Mouse (Mus musculus): Measurements from ENCODE around the gene Nfasc. TPM values are rescaled to one million over a fixed set of nuclear protein-coding genes. Genes with fewer than 3 reads are reported as not detected.

The Nfasc gene
- polyA plus RNA-seq, 1 experiment from 2014 or later = 0.14 TPM

DNA sequence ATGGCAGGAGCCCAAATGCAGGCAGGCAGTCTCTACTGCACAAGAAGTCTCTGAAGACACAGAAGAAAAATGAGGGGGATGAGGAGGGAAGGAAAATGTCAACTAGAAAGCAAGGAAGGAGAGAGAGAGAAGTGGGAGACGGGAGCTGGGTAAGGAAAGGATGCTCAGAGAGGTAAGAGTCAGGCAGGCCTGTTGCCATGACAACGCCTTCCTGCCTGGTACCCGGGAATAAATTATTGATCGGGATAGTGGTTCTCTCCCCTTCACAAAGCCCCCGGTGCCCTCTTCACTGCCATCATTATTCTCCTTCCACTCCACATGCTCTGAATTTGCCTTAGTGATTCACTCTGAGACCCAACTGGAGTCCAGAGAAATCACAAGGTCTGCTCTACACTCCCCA, 23.4 kb downstream of the Nfasc start:
- Histone ChIP-seq H3K27ac (ENCODE audit: low read depth, low read length) (no peak overlapping the region), H3K36me3 (ENCODE audit: control insufficient read depth, insufficient read depth, low read length) (no peaks in the 10 kb centered on the region), H3K27me3 (replicated peaks; ENCODE audit: control insufficient read depth, insufficient read depth, low read length) (no peaks in the 10 kb centered on the region), H3K4me2 (no peak overlapping the region), H3K4me3 (ENCODE audit: low read depth, low read length) (no peak overlapping the region), H3K9me3 (ENCODE audit: control insufficient read depth, low read length) (no peaks in the 10 kb centered on the region), H3K9ac (ENCODE audit: low read depth, low read length) (no peak overlapping the region), H3K4me1 (replicated peaks; ENCODE audit: control insufficient read depth, insufficient read depth, low read length) (no peaks in the 10 kb centered on the region)
- WGBS = 69% methylated on average over 5 of the region's 5 CpGs
- DNase-seq (ENCODE audit: low spot score) = no peak
- ATAC-seq (replicated peaks; ENCODE audit: low FRiP score) = no peak

DNA sequence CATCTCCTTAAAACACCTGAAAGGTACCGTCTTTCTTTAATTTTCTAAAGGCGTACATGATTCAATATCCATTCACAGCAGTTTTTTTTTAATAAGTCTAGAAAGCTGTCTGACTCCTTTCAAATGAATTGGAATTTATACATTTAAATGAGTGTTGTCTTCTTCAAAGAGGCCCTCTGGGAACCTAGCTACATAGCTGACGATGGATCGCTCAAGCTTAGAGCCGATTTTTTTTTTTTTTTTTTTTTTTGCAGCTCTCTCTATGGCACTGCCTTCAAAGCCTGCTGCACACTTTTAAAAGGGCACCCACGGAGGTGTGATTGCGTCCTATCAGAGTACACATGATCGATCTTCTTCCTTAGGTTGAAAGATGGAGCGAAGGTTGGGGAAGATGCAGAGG, 26.6 kb downstream of the Nfasc start:
- 82% methylated on average over 9 of the region's 9 CpGs for WGBS

DNA sequence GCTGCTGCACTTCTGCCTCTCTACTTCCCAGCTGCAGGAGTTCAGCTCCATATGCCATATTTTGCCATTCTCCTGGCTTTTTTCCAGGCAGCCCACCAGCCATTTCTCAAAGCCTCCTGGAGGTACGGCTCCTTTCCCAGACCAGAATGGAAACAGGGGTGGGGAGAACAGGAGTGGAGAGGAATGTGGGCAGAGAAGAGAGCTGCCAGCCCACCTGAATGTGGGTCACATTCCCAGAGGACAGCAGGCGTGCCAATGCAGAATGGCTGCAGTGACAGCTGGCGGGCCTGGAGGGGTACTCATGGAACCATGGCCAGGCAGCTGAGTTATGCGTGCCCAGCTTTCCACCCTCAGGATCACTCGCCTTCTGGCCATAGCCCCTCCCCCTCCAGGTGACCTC, 32.2 kb downstream of the Nfasc start:
- 76% methylated on average over 5 of the region's 5 CpGs for WGBS

More for the DNA sequence above, 26.6 kb downstream of the Nfasc start:
- H3K4me1 ChIP-seq (replicated peaks; ENCODE audit: control insufficient read depth, insufficient read depth, low read length) = no peaks in the 10 kb centered on the region
- no peaks in the 10 kb centered on the region for H3K9me3 ChIP-seq (ENCODE audit: control insufficient read depth, low read length)
- no peak overlapping the region for H3K27ac ChIP-seq (ENCODE audit: low read depth, low read length)
- DNase-seq (ENCODE audit: low spot score) = no peak
- ATAC-seq (replicated peaks; ENCODE audit: low FRiP score) = no peak
- no peaks in the 10 kb centered on the region for H3K27me3 ChIP-seq (replicated peaks; ENCODE audit: control insufficient read depth, insufficient read depth, low read length)
- no peaks in the 10 kb centered on the region for H3K36me3 ChIP-seq (ENCODE audit: control insufficient read depth, insufficient read depth, low read length)
- no peak overlapping the region for H3K4me3 ChIP-seq (ENCODE audit: low read depth, low read length)
- no peak overlapping the region for H3K4me2 ChIP-seq
- no peak overlapping the region for H3K9ac ChIP-seq (ENCODE audit: low read depth, low read length)

DNA sequence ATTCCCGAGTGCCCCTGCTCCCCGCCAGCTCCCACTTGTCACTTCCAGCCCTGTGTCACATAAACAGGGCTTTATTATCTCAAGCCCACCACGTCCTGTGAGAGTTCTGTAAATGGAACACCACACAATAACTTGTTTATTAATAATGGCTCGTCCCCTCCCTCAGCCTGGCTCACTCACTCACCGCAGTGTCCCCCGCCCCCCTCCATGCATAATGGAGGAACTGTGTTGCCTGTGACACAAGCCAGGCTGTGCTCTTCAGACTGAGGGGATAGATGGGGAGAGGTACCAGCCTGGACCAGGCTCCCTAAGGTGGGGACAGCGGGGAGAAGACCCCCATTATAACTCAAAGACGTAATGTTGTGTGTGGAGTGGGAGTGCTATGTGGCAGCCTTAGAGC, 34.3 kb downstream of the Nfasc start:
- DNase-seq (ENCODE audit: low spot score) = no peak
- no peaks in the 10 kb centered on the region for H3K4me1 ChIP-seq (replicated peaks; ENCODE audit: control insufficient read depth, insufficient read depth, low read length)
- peaks cover 8% of the 10 kb centered on the region for H3K27me3 ChIP-seq (replicated peaks; ENCODE audit: control insufficient read depth, insufficient read depth, low read length)
- no peak overlapping the region for H3K9ac ChIP-seq (ENCODE audit: low read depth, low read length)
- no peak overlapping the region for H3K27ac ChIP-seq (ENCODE audit: low read depth, low read length)
- ATAC-seq (replicated peaks; ENCODE audit: low FRiP score) = no peak
- H3K9me3 ChIP-seq (ENCODE audit: control insufficient read depth, low read length) = no peaks in the 10 kb centered on the region
- H3K4me2 ChIP-seq = no peak overlapping the region
- no peak overlapping the region for H3K4me3 ChIP-seq (ENCODE audit: low read depth, low read length)
- WGBS = 58% methylated on average over 8 of the region's 8 CpGs
- no peaks in the 10 kb centered on the region for H3K36me3 ChIP-seq (ENCODE audit: control insufficient read depth, insufficient read depth, low read length)

More for the DNA sequence above, 32.2 kb downstream of the Nfasc start:
- ATAC-seq (replicated peaks; ENCODE audit: low FRiP score) (no peak), DNase-seq (ENCODE audit: low spot score) (no peak)
- no peaks in the 10 kb centered on the region for H3K9me3 ChIP-seq (ENCODE audit: control insufficient read depth, low read length)
- H3K4me1 ChIP-seq (replicated peaks; ENCODE audit: control insufficient read depth, insufficient read depth, low read length) = no peaks in the 10 kb centered on the region
- H3K4me3 ChIP-seq (ENCODE audit: low read depth, low read length) = no peak overlapping the region
- H3K27ac ChIP-seq (ENCODE audit: low read depth, low read length) = no peak overlapping the region
- H3K9ac ChIP-seq (ENCODE audit: low read depth, low read length) = no peak overlapping the region
- H3K36me3 ChIP-seq (ENCODE audit: control insufficient read depth, insufficient read depth, low read length) = no peaks in the 10 kb centered on the region
- no peak overlapping the region for H3K4me2 ChIP-seq
- H3K27me3 ChIP-seq (replicated peaks; ENCODE audit: control insufficient read depth, insufficient read depth, low read length) = peaks cover 3% of the 10 kb centered on the region

DNA sequence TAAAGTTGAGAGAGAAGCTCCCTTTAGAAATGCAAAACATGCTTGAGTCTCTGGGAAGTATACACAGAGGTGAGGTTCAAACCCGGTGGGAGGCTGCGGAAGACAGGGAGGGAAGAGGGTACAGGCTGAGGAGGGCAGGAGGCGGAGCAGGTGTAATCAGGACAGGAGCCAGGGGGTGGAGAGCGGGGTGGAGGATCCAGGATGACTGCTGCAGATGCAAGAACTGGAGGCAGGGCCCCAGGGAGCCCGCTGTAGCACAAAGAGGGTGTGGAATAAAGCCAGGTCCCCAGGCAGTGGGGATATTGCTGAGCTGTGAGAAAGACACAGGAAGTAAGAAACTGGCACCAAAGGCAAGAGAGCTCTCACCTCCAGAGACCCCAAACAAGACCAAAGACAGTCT, 38.1 kb downstream of the Nfasc start:
- H3K36me3 ChIP-seq (ENCODE audit: control insufficient read depth, insufficient read depth, low read length) = no peaks in the 10 kb centered on the region
- no peak overlapping the region for H3K4me2 ChIP-seq
- H3K9ac ChIP-seq (ENCODE audit: low read depth, low read length) = no peak overlapping the region
- H3K4me3 ChIP-seq (ENCODE audit: low read depth, low read length) = no peak overlapping the region
- peaks cover 8% of the 10 kb centered on the region for H3K27me3 ChIP-seq (replicated peaks; ENCODE audit: control insufficient read depth, insufficient read depth, low read length)
- H3K9me3 ChIP-seq (ENCODE audit: control insufficient read depth, low read length) = no peaks in the 10 kb centered on the region
- ATAC-seq (replicated peaks; ENCODE audit: low FRiP score) = no peak
- 21% methylated on average over 5 of the region's 5 CpGs for WGBS
- H3K4me1 ChIP-seq (replicated peaks; ENCODE audit: control insufficient read depth, insufficient read depth, low read length) = no peaks in the 10 kb centered on the region
- DNase-seq (ENCODE audit: low spot score) = no peak
- H3K27ac ChIP-seq (ENCODE audit: low read depth, low read length) = no peak overlapping the region

DNA sequence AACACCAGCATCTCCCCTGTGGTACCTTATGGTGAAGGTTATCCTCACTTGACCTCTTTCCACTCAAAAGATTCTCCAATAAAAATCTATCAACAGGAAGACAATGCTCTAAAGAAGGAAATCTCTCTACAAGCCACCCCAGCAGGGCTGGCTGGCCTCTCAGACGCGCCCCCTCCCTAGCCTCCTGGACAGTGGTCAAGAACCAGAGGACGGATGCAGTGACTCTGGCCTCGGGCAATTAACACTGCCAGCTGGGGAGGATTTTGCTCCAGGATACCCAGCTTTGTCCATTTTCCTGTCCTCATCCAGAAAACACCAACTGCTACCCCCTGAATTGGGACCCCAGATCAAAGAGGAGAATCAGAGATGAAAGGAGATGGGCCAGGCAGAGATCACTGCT, 44.7 kb downstream of the Nfasc start:
- H3K27me3 ChIP-seq (replicated peaks; ENCODE audit: control insufficient read depth, insufficient read depth, low read length) = no peaks in the 10 kb centered on the region; the same call in 1 of the 2 replicates
- H3K4me1 ChIP-seq (replicated peaks; ENCODE audit: control insufficient read depth, insufficient read depth, low read length) = no peaks in the 10 kb centered on the region
- no peak overlapping the region for H3K4me2 ChIP-seq
- DNase-seq (ENCODE audit: low spot score) = no peak
- no peak overlapping the region for H3K4me3 ChIP-seq (ENCODE audit: low read depth, low read length)
- no peaks in the 10 kb centered on the region for H3K36me3 ChIP-seq (ENCODE audit: control insufficient read depth, insufficient read depth, low read length)
- WGBS = 70% methylated on average over 4 of the region's 4 CpGs
- no peaks in the 10 kb centered on the region for H3K9me3 ChIP-seq (ENCODE audit: control insufficient read depth, low read length)
- H3K9ac ChIP-seq (ENCODE audit: low read depth, low read length) = no peak overlapping the region
- H3K27ac ChIP-seq (ENCODE audit: low read depth, low read length) = no peak overlapping the region
- no peak for ATAC-seq (replicated peaks; ENCODE audit: low FRiP score)

DNA sequence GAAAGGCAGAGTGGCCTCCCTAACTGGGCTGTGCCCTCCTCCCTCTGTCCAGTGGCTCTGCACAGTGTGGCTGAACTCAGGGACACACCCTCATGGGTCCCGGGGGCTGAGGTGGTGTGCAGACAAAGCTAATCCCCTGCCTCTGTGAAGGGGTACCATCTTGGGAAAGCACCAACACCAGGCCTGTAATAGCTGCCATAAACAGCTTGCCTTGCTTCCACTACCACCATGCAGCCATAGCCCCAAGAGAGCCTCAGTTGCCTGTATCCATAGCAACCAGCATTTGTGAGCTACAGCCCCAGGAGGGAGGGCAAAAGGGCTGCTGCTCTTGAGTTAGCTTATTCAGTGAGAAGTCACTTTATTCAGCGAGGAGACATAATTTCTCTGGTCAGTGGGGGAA, 45.4 kb downstream of the Nfasc start:
- H3K9ac ChIP-seq (ENCODE audit: low read depth, low read length) = no peak overlapping the region
- WGBS = 43% methylated on average over 2 of the region's 2 CpGs
- H3K27ac ChIP-seq (ENCODE audit: low read depth, low read length) = no peak overlapping the region
- no peaks in the 10 kb centered on the region for H3K9me3 ChIP-seq (ENCODE audit: control insufficient read depth, low read length)
- no peaks in the 10 kb centered on the region for H3K4me1 ChIP-seq (replicated peaks; ENCODE audit: control insufficient read depth, insufficient read depth, low read length)
- H3K4me2 ChIP-seq = no peak overlapping the region
- DNase-seq (ENCODE audit: low spot score) (no peak), ATAC-seq (replicated peaks; ENCODE audit: low FRiP score) (no peak)
- no peaks in the 10 kb centered on the region; the same call in 1 of the 2 replicates for H3K27me3 ChIP-seq (replicated peaks; ENCODE audit: control insufficient read depth, insufficient read depth, low read length)
- H3K36me3 ChIP-seq (ENCODE audit: control insufficient read depth, insufficient read depth, low read length) = no peaks in the 10 kb centered on the region
- H3K4me3 ChIP-seq (ENCODE audit: low read depth, low read length) = no peak overlapping the region

DNA sequence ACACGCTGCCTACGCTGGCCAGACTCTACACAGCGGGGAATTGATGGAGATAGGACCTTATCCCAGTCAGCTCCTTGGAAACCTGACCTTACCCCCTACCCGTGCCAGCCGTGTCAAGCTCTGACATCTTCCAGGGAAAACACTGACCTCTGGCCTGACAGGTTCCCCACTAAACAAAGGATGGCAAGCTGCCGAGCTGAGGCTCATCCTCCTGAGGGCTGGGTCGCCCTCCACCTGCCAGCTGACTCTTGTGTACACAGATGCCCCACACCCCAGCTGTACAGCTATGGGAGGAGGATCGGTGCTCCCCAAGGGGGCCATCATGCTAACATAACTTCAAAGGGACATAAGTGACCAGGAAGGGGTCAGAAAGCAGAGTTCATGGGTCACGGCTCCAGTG, 47.6 kb downstream of the Nfasc start:
- DNase-seq (ENCODE audit: low spot score) = no peak

DNA sequence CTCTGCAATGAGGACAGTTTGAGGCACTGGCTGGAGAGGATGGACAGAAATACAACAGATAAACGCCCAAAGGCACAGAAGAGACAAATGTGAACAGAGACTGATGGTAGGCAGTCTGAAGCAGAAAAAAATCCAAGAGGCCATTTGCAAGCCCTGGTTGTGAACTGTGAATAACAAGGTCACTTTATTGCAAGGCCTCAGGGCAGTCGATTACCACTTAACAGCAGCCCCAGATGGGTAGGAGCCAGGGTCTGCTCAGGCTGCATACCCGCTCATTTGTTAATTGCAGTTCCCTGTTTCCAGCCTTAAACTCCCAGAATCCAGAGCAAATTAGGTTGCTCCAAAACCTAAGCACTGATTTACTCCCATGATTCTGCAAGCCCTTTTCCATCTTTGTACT, 52.4 kb downstream of the Nfasc start:
- Histone ChIP-seq H3K27ac (ENCODE audit: low read depth, low read length) (no peak overlapping the region), H3K9me3 (ENCODE audit: control insufficient read depth, low read length) (no peaks in the 10 kb centered on the region), H3K4me1 (replicated peaks; ENCODE audit: control insufficient read depth, insufficient read depth, low read length) (no peaks in the 10 kb centered on the region), H3K36me3 (ENCODE audit: control insufficient read depth, insufficient read depth, low read length) (no peaks in the 10 kb centered on the region), H3K27me3 (replicated peaks; ENCODE audit: control insufficient read depth, insufficient read depth, low read length) (no peaks in the 10 kb centered on the region; the same call in none of the 2 replicates), H3K9ac (ENCODE audit: low read depth, low read length) (no peak overlapping the region), H3K4me2 (no peak overlapping the region), H3K4me3 (ENCODE audit: low read depth, low read length) (no peak overlapping the region)
- 70% methylated on average over 3 of the region's 3 CpGs for WGBS
- ATAC-seq (replicated peaks; ENCODE audit: low FRiP score) = no peak
- DNase-seq (ENCODE audit: low spot score) = no peak

More for the DNA sequence above, 47.6 kb downstream of the Nfasc start:
- Histone ChIP-seq H3K27me3 (replicated peaks; ENCODE audit: control insufficient read depth, insufficient read depth, low read length) (no peaks in the 10 kb centered on the region; the same call in 1 of the 2 replicates), H3K9ac (ENCODE audit: low read depth, low read length) (no peak overlapping the region), H3K4me3 (ENCODE audit: low read depth, low read length) (no peak overlapping the region), H3K27ac (ENCODE audit: low read depth, low read length) (no peak overlapping the region), H3K4me1 (replicated peaks; ENCODE audit: control insufficient read depth, insufficient read depth, low read length) (no peaks in the 10 kb centered on the region), H3K4me2 (no peak overlapping the region), H3K36me3 (ENCODE audit: control insufficient read depth, insufficient read depth, low read length) (no peaks in the 10 kb centered on the region), H3K9me3 (ENCODE audit: control insufficient read depth, low read length) (no peaks in the 10 kb centered on the region)
- ATAC-seq (replicated peaks; ENCODE audit: low FRiP score) = no peak
- WGBS = 46% methylated on average over 9 of the region's 9 CpGs
